Mouse (Mus musculus): ENCODE results near the gene Smc3.
A peak's percentile ranks its signal among the peaks of the same experiment; 100 is the strongest.

The Smc3 gene

DNA sequence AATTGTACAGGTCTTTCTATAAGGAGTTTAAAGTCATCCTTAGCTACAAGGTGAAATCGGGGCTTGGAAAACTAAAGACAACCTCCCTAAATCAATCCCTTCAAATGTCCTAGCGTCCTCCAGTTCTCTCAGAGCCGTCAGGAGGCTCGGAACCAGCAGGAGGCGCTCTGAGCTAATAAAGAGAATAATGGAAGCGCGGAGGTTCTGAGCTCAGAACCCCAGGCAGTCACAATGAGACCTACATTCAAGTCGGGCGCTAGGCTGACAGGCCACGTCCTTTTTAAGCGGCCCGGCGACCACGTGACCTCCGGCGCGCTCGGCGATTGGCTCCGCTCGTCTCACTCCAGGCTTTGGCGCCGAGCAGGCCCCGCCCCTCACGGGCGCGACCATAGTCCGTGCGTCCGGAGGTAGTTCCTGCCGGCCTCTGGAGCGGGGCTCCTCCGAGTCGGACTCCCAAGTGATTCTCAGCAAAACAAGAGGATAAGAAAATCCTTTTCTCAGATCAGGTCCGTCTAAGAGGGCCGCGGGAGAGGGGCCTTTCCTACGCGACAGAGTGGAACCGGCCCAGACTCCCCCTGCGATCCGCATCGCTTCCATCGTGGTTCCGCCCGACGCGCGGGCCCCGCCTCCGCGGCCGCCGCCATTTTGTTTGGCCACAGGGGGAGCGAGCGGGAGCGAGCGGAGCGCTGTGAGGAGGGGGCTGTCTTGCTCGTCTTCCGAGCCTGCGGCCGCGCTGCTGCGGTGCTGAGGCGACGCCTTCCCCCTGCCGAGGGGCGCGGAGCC lies at the start of gene Smc3:
TSS of gene Smc3 (plus strand) at position 642 of the 783 bp plus-strand sequence.
- peak; percentile 100 for DNase-seq

DNA sequence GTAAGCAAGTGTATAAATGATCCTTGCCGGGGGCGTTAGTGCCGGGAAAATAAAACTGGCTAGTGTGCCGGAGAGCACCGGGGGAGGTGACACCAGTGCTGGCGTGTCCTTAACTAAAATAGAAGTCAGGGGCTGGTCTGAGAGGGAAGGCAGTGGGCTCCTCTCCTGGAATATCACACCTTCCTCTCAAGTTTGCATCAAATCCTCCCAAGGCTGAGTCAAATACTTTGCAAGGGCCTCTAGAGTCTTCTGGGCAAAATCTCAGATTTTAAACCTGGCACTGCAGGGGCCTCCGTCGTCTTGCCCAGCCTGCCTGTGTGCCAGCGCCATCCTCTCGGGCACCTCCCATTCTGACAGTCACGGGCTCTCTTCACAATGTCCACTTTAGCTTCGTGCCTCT lies 49.2 kb upstream of the Smc3 start:
- DNase-seq: no peak

DNA sequence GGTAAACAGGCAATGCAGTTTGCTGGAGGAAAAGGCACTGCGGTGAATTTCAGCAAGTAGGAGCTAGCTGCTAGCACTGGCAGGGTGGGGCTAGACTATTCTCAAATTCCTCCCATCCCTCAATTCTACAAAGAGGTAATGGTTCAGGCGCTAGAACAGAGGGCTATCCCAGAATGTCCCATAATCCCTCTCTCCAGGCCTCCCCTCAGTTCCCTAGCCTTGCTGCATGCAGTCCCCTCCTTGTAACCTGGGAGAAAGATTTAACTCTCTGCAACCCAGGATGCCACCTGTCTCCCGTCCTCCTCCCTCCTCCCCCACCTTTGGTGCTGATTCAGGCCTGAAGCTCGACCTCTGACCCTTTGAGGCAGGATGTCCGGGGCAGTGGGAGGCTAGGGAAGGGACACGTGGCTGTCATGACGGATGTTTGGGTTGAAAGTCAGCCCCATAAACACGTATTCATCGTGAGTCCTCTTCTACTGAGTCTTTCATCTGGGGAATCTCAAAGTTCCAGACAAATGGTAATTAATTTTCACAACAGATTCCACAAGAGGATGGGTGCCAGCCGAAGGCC lies 47.9 kb upstream of the Smc3 start:
- DNase-seq: peak in 1 of 2 experiments; percentile 24

DNA sequence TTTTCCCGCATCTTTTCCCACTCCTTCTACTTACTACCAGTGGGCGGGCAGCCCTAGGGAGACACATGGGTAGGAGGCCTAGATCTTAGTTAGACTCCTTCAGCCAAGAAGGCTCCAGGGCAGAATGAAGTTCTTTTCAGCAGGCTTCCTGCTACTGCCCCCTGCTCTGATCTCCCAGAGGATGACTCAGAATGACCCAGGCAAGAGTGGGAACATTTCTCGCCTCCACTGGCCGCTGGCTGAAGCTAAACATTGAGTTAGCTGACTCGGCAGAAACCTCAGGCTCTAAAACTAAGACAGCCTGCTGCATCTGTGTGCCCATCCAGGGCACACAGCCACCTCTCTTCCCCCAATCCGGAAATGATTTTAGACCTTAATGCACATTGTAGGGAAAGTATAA lies 47.4 kb upstream of the Smc3 start:
- DNase-seq: peak in 1 of 2 experiments; percentile 37

DNA sequence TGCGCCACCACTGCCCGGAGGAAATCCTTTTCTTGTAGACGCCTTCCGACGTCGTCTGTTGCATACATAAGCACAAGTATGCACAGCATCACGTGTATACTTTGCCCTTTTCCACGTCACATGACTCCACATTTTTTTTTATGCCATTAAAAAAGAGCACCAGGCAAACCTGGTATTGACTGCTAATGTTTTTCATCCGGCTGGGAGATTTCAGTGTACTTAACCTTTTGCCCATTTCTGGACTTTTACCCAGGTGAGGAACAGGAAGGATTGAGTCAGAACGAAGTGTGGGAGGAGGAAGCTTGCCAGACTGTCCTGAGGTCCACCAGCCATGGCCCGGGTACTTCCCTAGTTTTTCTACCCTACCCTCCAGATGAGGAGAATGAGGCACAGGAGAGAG lies 45.8 kb upstream of the Smc3 start:
- no peak for DNase-seq

DNA sequence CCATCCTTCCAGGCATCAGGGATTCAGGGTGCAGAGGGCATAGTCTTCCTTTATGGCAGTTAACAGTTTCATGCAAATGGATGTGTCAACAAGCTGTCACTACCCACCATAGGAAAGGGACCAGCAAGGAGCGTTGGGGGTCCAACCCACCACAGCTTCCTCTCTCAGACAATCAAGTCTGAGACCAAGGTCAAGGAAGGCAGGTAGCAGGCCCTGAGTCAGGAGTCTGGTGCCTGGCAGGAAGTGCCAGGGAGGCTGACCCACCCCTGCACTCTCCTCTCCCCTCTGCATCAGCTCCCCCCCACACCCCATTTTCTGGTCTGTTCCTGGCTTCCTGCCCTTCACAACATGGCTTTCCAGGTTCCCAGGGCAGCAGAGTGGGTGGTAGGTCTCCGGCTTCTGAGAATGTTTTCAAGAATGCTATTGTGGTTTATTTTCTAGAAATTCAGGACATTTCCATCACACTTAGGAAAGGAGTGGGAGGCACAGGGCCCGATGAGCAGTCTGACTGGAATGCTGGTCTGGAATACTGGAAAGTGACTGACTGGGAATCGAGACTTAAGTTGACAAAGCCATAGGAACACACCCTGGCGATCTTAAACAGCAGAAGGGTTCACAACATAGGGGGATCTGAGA lies 45.1 kb upstream of the Smc3 start:
- DNase-seq: no peak

DNA sequence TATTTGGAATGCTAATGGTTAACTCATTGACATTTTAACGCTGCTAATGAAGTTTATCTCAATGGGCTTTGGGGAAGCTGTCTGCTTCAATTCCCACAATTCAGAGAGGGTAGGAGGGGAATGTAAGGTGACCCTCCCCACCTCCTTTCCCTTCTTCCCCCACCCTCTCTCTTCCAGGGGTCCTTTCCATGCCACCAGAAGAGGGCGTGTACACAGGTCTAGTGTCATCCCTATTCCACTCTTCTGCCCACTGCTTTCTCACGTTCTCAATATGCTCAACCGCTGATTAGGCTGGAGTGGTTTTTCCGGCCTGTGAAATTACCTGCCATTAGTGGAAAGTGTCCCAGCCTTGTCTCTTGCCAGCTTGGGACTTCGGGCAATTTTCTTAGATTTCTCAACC lies 43.4 kb upstream of the Smc3 start:
- DNase-seq: no peak

DNA sequence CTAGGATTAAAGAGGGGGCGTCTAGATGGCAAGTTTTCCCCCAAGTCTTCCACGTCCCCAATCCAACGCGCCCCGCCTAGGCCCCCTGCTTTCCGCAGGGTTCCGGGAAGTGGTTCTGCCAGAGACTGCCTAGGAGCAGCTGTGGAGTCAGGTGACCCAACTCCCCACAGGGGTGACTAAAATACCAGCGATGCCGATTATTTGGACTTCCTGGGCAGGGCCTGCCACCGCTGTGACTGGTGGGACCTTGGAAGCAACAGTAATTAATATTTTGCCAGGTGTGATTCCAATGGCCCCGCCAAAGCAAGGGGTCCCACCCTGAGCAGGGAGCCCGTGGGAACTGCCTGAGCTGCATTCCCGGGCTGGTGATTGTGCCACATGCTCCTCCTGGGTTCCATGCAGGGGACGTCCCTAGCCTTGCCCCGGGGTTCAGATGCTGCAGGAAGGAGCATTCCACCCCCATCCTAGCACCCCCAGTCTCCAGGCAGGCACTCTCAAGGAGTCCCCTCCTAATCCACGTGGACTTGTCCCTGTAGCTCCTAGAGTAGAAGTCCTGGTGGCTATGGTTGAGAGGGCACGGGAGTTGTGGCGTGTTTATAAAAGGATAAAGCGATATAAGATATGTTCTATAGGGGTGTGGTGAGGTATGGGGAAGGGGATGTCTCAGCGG lies 42.8 kb upstream of the Smc3 start:
- DNase-seq: peak; percentile 39 to 60

DNA sequence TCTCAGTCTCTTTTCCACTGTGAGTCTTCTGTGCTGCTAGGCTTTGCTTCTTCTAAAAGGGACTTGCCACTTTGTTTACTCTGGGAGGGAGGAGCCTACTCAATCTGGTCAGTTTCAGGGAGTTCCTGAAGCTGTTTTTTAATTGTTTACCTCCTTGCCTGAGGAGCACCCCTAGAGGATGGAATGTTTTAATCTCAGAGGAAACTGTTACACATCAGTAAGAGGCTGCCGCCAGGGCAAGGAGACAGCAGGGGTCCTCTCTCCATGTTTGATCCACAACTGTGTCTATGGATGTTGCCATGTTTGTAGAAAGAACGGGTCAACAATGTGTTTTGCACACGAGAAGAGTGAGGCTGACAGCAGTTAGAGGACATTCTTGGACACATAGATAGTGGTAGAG lies 39.8 kb upstream of the Smc3 start:
- DNase-seq: no peak

DNA sequence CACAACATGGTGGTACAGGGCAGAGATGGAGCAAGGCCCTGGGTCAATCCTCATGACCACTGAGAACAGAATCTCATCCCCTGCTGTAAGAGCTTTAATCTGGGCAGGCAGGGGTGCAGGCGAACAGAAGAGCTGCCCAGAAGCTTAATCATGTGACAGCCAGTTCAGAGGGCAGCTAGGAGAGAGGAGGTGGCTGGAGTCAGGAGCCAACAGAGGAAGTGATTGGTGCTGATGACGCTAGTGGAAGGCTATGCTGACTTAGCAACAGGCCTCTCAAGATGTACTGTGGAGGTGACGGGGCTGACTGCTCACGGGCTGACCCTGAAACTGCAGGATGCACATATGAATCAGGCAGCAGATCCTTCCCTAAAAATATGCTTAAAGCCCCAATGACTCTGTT lies 36.0 kb upstream of the Smc3 start:
- DNase-seq: no peak

DNA sequence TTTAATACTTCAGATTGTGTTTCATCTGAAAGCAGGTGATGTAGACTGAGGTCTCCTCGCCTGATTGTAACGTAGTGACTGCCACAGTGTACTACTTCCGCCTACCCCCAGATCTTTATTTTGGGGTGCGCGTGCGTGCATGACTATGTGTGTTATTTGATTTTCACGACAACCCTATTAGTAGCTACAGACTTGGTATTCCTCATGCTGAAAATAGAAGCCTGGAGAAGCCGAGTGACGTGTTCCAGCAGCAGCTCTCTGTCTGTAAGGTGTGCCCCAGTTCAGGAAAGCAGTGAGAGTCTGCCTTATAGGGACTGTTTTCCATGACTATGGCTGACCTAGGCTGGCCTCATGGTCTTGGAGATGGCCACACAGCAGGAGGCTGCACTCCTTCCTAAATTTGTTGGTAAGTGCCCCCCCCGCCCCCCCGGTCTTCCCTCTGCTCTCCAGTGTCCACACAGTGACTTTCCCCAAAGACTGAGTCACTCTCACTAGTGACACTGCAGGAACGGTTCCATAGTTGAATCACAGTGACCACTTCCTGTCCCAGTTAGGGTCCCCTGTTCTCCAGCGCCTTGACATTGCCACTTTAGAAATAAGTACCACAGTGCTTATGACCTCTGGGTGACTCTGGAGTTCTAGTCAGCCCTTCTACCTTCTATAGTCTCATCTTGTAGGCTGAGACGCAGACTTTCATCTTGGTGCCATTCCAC lies 34.5 kb upstream of the Smc3 start:
- no peak for DNase-seq

DNA sequence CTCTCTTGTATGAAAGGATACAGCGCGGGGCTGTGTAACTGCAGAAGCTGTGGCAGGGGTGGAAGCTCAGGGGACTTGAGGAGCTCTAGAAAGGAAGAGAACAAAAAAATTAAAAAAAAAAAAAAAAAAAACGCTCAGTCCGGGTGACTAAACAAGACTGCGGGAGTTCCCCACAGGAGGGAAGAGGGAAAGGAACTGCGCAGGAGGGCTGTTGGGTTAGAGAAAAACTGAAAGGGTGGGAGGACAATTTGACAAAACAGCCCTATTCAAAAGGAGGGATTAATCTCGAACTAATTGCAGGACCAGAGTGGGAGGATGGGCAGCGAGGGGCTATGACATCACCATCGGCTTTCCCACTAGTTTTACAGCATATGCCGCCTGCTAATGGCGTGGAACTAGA lies 32.3 kb upstream of the Smc3 start:
- no peak for DNase-seq

DNA sequence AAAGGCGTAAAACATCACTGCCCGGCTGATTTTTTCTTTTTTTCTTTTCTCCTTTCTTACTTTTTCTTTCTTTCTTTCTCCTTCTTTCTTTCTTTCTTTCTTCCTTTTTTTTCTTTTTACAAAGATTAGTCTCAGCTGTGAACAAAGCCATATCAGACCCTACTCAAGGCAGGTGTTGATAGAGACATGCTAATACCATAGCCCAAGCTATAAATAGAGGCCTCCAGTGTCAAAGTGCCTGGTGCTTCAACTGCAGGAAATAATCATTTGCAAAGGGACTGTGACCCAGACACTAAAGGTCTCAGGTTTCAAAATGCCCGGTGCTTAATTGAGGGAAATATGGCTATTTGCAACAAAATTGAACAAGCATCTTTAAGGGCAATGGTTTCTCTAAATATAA lies 31.6 kb upstream of the Smc3 start:
- no peak for DNase-seq

DNA sequence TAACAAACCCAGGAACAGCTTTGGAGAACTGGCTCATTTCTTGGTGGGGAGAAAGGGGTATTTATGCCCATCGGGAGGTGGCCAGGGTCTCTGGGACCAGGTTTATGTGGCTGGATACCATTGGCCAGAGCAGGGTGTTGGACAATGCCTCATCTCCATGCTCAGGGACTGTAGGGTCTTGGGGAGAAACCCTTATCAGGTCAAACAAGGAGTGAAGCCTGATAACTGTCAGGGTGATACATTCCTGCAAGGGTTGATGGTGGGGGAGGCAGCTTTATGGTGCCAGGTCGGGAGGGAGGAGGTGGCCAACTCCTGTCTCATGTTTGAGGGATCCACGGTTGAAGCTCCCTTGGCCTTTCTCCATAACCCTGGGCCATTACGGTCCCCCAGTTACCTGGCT lies 29.1 kb upstream of the Smc3 start:
- DNase-seq: no peak

DNA sequence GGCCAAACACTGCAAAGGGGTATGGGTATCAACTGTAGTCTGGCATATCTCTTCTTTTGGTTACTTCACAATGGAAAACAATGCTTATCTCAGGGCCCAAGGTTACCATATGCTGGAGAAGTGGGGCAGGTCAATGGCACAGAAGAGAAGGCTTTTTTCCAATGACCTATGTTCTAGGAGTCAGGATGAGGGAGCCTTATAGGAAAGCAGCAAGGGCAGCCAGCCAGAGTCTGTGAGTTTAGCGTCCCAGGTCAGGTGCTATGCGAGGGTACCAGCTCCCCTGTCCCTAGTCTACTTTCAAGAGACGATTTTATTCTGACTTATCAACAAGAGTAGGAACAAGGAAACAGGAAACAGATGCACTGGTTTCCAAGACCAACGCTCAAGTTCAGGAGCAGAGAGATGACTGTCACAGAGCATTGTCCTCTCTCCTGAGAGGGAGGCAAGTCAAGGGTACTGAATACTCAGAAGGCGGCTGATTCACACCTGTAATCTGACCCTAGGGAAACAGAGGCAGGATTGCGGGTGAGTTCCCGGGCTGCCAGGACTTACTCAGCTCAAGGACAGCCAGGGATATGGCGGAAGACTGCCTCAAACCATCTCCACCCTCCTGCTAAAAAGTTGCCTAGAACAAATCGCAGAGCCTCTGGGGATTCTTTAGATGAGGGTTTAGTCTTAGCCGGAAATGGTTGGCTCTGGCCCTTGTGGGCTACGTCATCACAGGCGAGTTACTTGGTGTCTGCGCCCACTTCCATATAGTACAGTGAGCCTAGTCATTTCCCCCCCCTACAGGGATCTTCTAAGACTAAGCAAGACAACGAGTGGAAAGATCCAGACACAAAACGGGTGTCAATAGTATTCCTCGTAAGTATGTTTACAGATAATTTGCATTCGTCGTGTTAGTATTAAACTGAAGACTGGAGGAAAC lies 28.4 kb upstream of the Smc3 start:
- no peak for DNase-seq

DNA sequence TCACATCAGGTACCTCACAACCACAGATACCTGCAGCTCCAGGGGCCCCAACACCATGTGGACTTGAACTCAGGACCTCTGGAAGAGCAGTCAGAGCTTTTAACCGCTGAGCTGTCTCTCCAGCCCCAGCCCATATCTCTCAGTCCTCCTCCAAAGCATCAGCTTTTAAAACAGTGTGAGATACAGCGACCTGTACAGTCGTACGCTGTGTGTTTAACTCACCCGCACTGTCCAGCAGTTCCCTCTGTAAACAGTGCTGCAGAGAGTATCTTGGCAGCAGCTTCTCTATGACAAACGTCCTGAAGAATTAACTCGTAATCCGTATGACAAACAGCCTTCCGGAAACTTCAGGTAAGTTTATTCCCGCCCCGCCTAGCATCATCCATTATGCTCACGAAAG lies 27.6 kb upstream of the Smc3 start:
- no peak for DNase-seq

DNA sequence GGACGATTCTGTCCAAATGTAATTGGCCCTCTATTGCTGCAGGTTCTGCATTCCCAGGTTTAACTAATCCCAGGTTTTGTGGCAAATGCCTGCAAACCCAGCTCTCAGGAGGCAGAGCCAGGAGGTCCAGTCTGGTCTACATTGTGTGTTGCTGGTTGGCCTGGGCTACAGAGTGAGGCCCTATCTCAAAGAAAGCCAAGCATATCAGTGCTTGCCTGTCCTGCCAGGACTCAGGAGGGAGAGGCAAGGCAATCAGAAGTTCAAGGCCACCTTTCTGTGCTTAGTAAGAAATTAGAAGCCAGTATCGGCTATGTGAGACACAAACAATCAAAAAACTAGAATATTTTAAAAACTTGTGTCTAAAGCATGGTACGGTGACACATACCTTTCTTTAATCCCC lies 27.0 kb upstream of the Smc3 start:
- no peak for DNase-seq

DNA sequence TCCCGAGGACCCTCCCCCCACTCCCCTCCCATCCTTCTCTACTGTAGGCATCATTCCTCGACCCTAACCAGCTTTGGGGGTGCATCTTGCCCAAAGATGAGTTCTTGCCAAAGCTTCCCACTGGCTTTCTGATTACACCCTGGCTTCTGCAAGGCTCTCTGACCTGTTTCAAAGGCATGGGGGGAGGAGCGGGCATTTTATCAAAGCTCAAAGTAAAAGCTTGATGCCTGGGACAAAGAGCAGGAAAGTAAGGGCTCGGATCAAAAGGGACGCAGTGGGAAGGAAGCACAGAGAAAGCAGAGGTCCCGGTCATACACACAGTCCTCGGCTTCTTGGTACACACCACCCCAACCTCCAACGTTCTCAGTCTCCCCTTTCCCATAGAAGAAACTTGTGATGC lies 26.1 kb upstream of the Smc3 start:
- DNase-seq: no peak

DNA sequence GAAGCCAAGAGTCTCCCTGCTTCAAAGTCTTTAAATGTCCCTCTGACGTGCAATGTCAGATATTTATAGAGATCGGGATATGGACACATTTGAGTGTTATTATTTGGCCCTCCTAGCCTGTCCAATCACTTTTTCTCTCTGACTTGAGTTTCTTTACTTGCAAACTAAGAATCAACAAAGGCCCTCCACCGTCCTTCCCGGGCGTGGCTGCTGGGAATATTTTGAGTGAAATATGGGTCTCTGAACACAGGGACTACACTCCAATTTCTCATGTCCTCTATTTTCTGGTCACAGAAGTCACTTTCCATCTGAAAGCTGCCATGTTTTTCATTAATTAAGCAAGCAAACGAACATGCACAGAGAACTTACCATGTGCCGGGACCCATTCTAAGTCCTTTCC lies 25.7 kb upstream of the Smc3 start:
- DNase-seq: no peak

DNA sequence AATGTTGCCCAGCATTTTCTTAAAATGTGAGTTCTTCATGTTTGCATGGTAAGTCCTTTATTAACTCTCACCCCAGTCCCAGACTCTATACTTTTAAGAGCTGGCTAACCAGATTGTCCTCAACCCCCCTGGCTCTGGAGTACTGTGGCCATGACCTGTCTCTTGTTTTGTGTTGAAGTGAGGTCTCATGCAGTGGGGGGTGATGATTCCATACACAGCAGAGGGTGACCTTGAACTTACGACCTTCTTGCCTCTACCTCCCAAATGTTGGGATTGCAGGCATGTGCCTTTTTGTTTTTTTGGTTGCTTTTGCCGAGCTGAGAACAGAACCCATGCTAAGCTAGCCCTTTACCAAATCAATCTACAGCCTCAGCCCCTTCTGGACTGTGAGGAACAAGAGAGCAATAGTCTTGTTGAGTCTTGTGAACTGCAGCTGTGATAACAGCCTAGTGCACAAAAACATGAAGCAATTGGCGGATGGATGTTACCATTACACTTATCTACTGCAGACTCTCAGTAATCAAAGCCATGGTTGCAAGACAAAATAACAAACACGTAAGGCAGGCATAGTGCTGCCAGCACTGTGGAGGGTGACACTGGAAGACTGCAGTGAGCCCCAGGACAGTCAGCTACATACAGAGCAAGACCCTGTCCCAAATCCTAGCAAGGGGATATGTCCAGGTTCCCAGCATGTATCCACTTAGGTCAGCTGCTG lies 24.7 kb upstream of the Smc3 start:
- no peak for DNase-seq

DNA sequence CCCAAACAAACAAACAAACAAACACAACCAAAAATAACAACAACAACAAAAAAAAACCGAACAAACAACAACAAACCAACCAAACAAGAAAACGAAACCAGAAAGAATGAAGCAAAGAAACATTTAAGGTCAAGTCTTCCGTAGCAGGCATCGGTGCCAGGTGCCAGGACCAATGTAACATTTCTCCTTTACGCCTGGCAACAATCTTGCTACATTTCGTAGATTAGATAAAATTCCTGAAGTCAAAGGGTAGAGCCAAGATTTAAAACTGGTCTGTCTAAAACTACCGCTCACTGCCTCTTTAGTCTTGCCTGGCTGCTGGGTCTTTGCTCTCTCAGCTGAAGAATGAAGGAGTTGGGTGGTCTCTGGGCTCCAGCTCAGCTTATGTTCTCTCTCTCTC lies 24.1 kb upstream of the Smc3 start:
- no peak for DNase-seq
